Mouse (Mus musculus) spleen, adult 2 months (tissue): ENCODE data around the gene Fxyd6.

Experiments
- CTCF ChIP-seq: fragments of 200-500 bp; IDR thresholded peaks from 2 replicates; pipeline ENCODE4 v1.5.1; 2011; ENCODE audit warnings: mild to moderate bottlenecking, inconsistent platforms; ENCODE audit not compliant: insufficient read depth, insufficient read length, insufficient replicate concordance; ENCODE audit errors: extremely low read depth
- POLR2A ChIP-seq: fragments of 200-500 bp; IDR thresholded peaks from 2 replicates; pipeline ENCODE4 v1.6.1; 2011; ENCODE audit warnings: low read depth, low read length, inconsistent platforms

GRCm38 (mm10) chr9:45328263-45328662 is 41.7 kb upstream of the Fxyd6 start:
- TF ChIP-seq CTCF = no peak
- no peak for TF ChIP-seq POLR2A
